Mouse (Mus musculus): ENCODE results near the gene Osbpl2.

DNA sequence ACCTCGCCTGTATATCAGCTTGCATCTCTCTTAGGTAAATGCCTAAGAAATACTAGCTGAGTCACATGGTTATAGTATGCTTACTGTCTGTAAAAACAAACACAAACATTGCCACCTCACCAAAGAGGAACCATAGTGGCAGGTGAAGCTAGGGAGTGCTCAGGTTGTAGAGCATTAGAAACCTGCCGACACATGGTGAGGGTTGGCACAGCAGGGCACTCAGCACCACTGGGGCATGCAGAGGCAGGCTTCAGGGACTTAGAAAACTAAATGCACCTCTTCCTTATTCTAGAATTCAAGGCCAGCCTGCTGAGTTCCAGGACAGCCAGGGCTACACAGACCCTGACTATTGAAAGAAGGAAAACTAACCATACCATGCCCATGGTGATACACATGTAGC is 47.8 kb downstream of the Osbpl2 start:
- no peak for TF ChIP-seq CTCF (IDR thresholded peaks at IDR 0.05; ENCODE audit: low read depth)
- no peak for TF ChIP-seq EP300 (IDR thresholded peaks at IDR 0.05; ENCODE audit: low read depth)
